Mouse (Mus musculus): ENCODE data around the gene Ikbke.

DNA sequence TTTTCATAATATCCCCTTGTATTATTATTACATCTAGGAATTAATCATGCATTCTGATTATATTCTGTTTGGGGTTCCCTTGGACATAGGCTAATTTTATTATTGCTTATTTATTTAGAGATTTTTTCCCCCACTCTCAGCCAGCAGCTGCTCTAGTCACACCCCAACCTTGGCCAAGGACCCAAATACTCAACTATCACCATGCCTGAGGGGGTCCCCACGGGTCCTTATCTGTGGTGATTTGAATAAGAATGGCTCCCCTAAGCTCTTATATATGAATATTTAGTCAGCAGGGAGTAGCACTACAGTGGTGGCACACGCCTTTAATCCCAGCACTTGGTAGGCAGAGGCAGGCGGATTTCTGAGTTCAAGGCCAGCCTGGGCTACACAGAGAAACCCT is 31.9 kb upstream of the Ikbke start:
- no peak for TF ChIP-seq CTCF (IDR thresholded peaks at IDR 0.05)
- no peak for TF ChIP-seq EP300 (IDR thresholded peaks at IDR 0.05)
